Mouse (Mus musculus): ENCODE measurements at regions not wholly inside any gene's neighbourhood (a gene's known extent, or its start where the extent isn't known, plus 50 kb on each side); places are given as distances from the start of the nearest gene placed in this dataset.

DNA sequence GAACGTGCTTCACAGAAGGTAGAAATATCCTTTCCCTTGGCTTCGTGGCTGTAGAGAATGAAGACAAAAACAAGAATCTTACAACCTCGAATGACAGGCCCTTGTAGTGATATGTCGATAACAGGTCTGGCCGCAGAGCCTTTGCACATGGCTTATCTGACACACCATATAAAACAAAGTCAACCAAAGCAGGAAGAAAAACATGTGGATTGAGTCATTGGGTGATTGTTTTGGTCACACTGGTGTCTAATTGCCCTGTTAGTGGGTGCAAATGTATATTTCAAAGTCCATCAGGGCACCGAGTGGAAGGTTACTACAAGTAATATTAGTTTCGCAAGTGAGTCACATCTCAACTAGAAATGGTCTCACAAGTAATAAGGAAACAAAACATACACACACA lies 569.9 kb upstream of the Itga1 start:
- DNase-seq: no peak

GRCm38 (mm10) chr13:115669516-115669915 lies 567.8 kb upstream of the Itga1 start:
- DNase-seq: no peak

- no peak for DNase-seq
These were observed 553.4 kb upstream of the Itga1 start for GRCm38 (mm10) chr13:115655134-115655533.

- DNase-seq: no peak
These were observed 551.2 kb upstream of the Itga1 start for GRCm38 (mm10) chr13:115652935-115653334.

GRCm38 (mm10) chr13:115652352-115652751 lies 550.6 kb upstream of the Itga1 start:
- no peak for DNase-seq

DNA sequence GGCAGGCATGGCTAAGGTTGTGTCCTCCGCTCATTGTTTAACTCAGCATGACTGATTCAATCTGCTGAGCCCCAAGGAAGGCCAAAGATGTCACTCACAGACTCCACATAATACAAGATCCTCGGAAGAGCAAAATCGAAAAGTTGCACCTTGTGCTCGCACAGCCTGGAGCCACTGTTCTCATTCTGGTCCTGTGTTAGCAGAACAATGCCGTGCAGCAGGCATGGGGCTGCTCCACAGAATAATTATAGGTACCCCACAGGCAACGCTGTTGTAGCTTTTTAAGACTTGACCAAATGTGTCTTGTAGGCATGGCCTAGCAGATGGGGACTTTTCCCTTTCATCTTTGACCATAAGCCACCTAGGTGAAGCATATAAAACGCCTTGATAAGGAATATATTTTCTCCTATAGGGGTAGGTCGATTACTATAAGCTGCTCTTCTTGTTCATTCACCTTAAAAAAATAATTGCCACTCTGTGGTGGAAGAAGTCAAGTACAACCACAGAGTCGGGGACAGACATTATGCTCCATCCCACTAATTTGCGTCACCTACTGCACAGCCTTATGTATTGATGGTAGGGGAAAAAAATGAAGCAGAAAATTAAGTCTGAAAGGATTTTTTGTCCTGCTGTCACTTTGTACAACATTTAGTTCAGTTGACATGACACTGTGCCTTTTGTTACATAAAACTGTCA lies 529.8 kb upstream of the Itga1 start:
- DNase-seq: no peak

DNA sequence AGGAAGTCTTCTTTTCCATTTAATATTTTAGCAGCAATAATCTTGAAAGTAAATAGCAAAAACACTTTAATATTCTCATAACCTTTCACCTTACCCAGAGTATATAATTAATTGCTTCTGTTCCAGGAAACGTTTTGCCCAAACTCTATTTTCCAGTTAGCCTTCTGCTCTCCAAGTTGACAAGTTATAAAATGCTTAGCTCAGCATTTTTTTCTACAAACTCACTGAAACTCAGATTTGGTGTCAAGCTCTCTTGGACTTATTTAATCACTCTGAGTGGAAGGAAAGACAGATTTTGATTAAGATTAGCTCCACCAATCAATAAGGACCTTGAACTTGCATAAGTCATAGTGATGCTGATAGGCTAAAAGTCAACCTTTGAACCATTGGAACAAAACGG lies 528.8 kb upstream of the Itga1 start:
- no peak for DNase-seq

DNA sequence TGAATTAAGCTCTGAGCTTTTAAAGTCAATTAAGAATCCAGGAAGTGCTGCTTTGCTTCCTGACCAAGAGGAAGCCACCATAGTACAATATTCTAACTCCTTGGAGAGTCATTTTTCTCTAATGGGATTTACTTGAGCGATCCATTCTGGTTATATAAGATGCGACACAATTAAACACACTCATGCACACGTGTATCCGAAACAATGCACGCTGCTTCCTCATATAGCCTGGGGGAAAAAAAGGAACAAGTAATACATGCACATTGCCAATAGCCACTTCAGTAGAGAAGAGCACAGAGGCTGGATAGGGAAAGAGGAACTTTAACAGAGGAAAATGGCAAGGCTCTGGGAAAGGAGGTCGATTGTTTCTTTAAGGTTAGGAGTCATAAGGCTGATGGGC lies 511.4 kb upstream of the Itga1 start:
- no peak for DNase-seq

DNA sequence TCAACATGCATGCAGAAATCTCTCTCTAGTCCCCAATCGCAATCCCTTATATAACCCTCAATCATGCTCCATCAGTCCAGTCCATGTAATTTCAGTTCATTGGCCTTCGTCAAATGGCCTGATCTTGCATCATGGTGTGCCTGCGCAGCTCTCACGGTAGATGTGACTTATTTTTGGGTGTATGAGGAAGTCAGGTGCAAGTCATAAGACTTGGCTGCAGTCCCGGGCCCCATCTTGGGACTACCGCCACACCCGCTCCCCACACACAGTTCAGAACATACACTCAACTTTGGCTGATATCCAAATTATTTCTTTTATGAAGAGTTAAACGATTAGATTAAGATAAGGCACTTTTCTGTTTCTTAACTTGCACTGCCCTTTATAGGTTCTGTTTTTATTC lies 504.7 kb upstream of the Itga1 start:
- no peak for DNase-seq

- no peak for DNase-seq
These were observed 493.4 kb upstream of the Itga1 start for GRCm38 (mm10) chr13:115595126-115595671.

GRCm38 (mm10) chr13:115575967-115576366 lies 474.2 kb upstream of the Itga1 start:
- DNase-seq: no peak

DNA sequence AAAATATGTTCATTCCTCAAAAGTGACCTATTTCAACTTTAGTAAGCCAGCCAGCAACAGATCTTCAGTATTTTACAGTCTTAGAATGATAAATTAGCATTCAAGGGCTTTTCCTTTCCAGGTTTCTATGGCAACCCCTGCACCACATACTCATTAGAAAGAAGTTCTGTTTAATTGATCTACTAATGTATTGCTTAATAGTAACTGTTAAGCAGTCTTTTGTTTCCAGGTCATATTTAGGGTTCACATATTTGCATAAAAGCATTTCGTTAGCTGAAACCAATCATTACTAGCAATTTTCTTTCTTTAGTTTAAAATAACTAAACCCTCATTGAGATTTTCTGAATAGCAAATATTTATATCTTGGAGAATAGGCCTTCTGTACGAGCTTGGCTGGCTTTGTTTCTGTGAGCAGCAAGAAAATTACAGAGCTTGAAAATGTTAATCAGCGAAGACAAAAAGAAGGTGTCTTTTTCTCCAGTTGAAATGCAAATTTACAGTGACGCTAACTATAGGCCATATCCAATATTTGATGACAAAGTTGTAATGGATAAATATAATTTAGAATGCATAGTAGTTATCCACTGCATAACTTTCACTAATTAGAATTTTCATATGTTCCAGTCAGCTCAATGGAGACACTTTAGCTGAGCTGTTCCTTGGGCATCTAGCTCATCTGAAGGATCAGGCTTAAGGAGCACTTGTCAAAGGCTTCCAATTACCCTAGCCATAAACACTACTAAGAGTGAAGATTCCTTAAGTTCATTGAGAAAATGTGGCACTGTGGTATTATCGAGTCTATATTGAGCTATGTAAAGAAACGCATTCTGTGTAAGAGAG lies 473.5 kb upstream of the Itga1 start:
- DNase-seq: no peak

DNA sequence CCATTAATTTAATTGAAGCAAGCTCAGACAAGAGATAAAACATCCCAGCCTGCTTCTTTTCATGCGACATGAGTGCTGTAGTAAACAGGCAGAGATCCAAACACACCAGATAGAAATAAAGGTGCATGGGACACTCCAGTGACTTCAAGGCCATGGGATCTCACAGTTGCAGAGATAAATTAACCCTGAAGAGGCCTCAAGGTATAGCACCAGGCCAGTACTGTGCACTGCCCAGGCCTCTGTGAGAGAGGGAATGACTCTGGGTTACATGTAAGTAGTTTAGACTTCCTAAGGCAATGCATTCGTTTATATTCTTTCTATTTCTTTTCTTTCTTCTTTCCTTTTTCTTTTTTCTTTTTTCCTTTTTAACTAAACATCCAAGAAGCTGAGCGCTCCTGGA lies 439.4 kb upstream of the Itga1 start:
- no peak for DNase-seq

DNA sequence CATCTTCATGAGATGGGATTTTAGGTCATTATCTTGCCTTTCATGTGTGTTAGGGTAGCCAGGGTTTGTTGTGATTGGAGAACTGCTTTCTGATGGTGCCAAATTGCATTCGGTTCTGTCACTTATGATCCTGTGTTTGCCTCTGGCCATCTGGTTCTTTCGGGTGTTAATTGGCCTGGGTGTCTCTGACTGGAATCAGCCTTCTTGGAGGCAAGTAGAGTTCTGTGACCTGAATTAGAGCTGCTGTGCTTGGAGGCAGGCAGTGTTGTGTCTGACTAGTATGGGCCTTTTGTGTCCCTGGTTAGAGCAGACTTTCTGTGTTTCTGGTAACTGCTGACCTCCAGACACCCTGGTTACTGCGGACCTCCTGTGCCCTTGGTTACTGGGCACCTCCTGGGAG lies 434.1 kb upstream of the Itga1 start:
- DNase-seq: no peak

DNA sequence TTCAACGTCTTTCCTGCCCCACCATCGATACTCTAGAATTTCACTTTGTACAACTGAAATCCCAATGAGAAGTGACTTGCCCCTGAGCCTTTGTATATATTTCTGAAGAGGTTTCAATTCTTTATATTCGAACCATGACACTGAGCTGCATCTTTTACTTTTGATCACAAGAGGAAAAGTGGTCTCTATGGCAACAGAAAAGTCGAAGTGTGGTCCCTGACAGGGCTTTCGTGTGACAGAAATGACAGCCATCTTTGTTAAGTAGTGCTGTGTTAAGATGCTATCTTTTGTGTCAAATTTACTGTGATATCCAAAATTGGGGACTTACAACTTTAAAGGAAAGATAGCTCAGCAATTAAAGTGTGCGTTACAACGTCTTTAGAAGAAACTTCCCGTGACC lies 412.1 kb upstream of the Itga1 start:
- DNase-seq: no peak

DNA sequence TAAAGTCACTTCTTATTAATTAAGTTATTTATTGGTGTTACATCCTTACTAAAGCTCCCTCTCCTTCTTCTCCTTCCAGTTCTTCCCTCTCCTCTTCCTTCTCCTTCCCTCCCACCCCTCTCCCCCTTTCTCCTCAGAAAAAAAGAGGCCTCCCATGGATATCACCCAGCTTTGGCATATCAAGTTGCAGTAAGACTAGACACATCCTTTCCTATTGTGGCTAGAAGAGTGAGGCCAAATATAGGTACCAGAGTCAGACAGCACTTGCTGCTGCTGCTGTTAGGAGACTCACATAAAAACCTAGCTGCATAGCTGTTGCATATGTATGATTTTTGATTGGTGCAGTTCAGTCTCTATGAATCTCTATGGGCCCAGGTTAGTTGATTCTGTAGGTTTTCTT lies 410.4 kb upstream of the Itga1 start:
- no peak for DNase-seq

DNA sequence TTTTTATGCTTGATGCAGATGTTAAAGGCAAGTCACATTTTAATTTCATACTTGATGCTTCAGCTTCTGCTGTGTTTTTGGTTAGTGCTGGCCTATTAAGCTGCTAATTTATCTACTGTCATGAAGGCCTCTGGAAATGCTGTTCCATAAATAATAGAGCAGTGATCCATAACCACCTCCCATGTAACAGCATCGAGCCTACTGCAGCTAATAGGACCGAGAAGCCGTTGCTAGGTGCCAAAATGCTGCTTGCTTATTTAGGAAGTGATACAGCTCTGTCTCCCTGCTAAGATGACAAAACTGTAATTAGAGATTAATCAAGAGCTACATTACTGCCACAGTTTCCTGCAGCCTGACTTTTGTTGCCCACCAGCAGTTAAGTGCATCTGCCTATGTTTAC lies 406.9 kb upstream of the Itga1 start:
- no peak for DNase-seq

DNA sequence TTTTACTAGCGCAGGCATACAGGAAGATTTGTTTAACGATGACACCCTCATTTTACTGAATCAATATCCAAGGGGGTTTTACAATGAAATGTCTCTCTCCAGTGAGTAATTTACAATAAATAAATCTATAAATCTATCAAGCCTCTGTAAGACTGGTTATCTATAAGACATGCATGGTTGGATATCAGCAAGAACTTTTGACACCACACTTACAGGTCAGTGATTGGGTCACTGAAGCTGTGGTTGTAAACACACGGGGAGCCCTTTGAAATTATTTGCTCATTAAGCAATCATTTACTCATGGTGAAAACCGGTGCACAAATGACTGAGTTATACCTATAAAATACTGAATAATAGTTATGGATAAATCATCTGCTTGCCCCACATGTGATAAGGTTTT lies 392.6 kb upstream of the Itga1 start:
- DNase-seq: no peak

DNA sequence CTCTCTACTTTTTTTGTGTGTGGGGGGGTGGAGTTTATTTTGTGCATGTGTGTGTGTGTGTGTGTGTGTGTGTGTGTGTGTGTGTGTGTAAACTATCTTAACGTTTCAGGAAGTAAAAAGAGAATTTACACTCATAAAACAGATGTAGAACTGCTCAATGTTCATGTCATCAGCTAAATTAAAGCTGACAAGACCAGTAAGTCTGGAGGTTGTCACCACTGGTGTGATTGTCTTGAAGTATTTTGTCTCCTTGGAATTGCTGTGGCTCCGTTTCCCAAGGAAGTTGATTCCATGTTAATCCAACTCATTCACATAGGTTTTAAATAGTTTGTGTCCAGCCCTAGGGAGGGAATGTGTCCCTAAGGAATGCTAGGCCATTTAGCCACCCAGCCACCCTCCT lies 374.1 kb upstream of the Itga1 start:
- no peak for DNase-seq

DNA sequence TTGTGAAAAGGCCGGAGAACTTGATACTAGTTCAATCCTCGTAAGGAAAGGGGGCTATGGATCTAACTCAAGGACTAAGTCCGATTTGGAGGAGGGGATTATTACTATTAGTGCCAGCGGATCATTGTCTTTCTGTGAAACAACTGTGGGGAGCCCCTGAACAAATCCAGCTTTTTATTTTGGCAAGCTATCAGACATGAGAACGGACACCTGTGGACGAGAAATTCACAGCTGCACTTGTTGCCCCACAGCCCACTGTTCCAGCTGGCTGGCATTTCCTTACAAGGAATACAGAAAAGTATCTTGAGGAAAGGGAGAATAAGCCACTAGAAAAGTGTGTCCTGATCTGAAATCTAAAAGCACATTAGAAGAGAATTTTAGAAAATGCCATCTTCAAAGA lies 363.9 kb upstream of the Itga1 start:
- DNase-seq: no peak

GRCm38 (mm10) chr13:115451244-115451643 lies 349.5 kb upstream of the Itga1 start:
- DNase-seq: no peak

GRCm38 (mm10) chr13:115427091-115428033 lies 325.6 kb upstream of the Itga1 start:
- DNase-seq: no peak

All from right cerebral cortex, adult 18-20 months (tissue).